Mouse (Mus musculus): ENCODE results near the gene Haus2.
"Not testable (repeated sequence)": the region's sequence is repeated elsewhere in the genome, so short reads cannot be mapped to it uniquely, and the experiment has no call there.

Gene Haus2

DNA sequence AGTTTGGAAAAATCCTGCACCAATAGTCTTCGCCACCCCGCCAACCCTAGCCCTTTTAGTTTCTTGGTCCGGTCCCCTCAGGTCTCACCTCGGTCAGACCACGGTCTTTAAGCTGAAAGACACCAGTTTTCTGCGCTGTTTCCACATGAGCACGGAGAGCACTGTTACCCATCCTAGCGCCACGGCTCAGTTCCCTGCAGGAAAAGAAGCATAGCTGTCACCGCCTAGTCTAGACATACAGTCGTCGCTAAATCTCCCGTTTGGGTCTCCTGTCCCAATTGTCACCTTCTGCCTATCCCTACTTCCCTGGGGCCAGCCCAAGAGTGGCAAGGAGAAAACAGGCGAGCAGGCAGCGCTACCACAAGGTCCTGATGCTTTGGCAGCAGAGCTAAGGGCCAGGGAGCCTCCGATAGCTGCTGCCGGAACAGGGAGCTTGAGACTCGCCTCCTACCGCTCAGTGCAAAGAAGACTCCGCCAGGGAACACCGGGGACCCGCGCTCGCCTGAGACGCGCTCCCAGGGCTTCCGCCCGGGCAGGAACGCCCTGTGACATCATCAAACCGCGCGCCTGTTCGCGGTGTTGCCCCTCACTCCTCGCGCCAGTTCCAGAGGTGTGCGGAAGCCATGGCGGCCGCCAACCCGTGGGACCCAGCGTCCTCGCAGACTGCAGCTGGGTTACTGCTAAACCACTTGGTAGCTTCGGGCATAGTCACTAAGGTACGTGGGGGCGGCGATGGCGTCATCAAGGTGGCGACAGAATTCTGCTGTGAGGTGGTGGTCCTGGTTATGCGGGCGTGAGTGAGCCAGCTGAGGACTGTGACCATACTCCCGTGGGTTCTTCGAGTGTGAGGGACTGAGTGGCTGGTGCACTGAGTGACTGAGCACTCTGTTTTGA lies at the start of gene Haus2, which contains the start of gene Lrrc57:
TSS of gene Haus2 (plus strand) at position 554 of the 894 bp plus-strand sequence.
TSS of gene Lrrc57 (minus strand) at position 691 of the 894 bp plus-strand sequence.
- DNase-seq (ENCODE audit: low read depth, low spot score), result peak; percentile 94

GRCm38 (mm10) chr2:120561524-120561923 lies 47.7 kb upstream of the Haus2 start:
- peak; percentile 45 for DNase-seq (ENCODE audit: low read depth, low spot score)

GRCm38 (mm10) chr2:120562859-120563234 lies 46.3 kb upstream of the Haus2 start:
- DNase-seq (ENCODE audit: low read depth, low spot score), result no peak

DNA sequence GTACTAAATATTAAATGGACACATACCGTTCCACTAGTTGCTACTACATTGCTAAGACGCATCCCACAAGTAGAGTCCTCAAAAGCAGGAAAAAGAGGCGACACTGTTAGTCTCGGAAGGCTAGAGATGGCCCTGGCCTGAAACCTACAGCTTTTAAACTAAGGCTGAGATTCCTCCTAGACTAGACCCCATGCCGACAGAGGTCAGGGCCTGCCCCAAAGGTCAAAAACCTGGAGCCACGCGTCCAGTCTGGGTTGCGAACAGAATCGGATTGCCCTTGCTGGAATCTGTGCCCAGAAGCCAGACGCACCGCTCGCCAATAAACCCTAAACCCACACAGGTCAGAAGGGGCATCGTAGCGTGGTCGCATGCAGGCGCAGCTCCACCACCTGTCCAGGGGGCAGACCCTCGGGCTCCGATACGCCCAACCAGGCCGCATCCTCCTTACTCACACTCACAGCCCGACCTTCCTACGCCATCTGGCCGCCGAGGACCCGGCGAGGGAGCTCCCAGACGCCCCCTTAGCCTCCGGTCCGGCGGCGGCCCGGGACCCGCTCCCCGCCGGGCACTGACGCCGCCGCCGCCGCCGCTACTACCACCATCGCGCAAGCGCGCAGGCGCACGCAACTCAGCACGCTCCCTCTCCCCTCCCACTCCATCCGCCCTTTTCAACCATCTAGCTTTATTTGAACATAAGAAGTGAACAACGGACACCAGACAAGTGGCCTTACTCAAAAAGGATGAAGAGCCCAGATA lies 45.8 kb upstream of the Haus2 start, which contains the start of gene Zfp106:
TSS of gene Zfp106 (minus strand) at position 609 of the 756 bp plus-strand sequence.
- peak; percentile 91 for DNase-seq (ENCODE audit: low read depth, low spot score)

- not testable (repeated sequence) for DNase-seq (ENCODE audit: low read depth, low spot score)
These were observed 44.5 kb upstream of the Haus2 start for GRCm38 (mm10) chr2:120564548-120565188.

DNA sequence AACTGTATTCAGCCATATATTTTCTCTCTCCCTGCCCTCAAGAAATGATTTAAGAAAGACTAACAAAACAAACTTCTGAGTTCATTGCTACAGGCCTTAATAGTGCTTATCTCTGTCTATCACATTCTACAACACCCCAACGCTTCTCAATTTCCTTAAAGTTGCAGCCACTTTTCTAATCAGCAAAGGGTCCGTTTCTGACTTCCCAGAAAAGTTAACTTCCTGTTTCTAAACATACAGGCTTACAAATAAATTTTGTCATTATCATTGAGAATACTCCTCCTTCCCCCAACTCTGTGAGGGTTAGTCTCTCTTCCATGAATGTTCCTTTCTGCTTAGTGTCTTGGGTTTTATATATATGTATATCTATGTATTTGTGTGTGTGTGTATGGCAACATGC lies 43.8 kb upstream of the Haus2 start:
- no peak for DNase-seq (ENCODE audit: low read depth, low spot score)

DNA sequence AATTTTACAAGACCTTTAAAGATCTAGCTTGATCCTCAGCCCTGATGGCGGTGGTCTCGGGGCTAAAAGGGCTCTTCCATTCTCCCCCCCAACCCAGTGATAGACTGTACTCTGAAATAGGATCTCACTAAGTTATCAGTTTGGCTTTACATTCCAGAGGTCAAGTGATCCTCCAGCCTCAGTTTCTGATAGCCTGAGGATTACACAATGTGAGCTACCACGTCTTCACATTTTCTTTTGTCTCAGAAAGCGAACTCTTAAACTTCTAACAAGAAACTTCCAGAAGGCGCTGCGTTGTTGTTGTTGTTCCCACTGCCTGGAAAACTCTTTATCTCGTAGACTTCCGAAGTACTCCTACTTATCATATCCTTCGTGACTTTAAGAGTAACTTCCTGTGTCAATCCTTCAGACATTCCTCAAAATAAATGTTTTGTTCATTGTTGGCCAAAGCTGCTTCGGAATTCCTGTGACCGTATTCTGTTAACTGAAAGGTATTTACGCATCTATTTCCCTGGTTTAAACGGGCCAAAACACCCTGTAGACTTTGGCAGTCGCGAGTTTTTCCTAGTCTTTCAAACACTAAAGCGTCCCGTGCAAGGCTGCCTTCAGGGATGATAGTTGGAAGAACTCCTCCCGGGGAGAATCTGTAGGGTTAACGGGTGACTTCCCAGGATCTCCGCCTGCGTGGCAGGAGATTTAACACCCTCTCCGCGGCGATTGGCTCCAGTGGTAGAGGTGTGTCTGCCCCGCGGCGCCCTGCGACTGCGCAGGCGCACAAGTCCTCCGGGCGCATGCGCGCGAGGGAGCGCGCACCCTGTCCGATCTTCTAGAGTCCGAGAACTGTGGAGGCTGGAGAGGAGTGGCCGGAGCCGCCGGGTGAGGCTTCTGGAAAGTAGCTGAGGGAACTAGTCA lies 42.0 kb upstream of the Haus2 start, which contains the start of gene Snap23:
TSS of gene Snap23 (plus strand) at position 786 of the 912 bp plus-strand sequence.
- peak; percentile 93 for DNase-seq (ENCODE audit: low read depth, low spot score)

DNA sequence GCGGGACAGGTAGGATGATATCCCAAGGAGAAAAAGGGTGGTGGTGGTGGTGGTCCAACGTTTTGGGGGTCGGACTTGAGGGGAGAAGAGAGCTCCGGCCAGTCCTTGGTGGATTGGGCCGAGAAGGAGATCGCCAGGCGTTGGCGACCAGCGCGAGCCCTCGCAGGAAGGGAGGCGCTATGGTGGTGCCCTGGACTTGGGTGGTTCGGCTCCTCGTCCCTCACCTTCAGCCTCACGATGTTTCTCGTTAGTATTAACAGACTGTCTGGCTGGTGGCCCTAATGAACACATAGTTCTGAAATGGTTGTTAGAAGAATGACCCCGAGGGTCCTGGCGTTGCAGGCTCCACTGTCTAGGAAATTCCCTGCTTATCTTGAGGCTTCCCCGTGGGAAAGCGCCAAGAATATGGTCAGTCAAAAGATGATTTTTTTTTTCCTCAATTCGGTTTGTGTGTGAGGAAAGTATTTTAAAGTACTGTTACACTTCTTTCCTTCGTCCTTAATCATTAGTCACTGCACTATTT lies 41.3 kb upstream of the Haus2 start:
- no peak for DNase-seq (ENCODE audit: low read depth, low spot score)

GRCm38 (mm10) chr2:120571081-120571480 lies 38.1 kb upstream of the Haus2 start:
- no peak for DNase-seq (ENCODE audit: low read depth, low spot score)

DNA sequence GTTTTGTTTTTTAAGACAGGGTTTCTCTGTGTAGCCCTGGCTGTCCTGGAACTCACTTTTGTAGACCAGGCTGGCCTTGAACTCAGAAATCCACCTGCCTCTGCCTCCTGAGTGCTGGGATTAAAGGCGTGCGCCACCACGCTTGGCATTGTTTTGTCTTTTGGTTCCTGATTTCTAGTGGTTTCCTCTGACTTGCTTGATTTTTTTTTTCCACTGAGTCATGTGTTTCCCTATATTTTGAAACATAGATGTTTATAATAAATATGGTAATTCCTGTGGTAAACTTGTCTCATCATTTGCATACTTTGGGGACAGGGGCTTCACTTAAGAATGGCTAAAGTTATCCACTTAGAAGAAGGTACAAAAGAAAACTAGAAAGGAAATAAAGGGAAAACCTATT lies 37.0 kb upstream of the Haus2 start:
- not testable (repeated sequence) for DNase-seq (ENCODE audit: low read depth, low spot score)

DNA sequence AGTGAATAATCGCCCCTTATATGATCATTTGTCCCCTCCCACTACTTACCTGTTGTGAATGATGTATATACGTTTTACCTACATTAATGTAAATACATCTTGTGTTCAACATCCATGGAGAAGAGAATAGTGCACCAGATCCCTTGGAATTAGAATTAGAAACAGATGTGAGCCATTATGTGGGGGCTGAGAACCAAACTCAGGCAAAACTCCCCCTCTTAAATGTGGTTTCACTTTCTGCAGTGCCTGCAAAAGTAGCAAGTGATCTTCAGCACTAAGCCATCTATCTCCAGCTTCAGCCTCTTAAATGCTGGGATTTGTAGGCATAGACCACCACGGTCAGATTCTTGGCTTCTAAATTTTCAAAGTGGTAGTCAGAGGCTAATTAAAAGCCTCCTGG lies 34.1 kb upstream of the Haus2 start:
- no peak for DNase-seq (ENCODE audit: low read depth, low spot score)

GRCm38 (mm10) chr2:120575978-120576377 lies 33.2 kb upstream of the Haus2 start:
- no peak for DNase-seq (ENCODE audit: low read depth, low spot score)

GRCm38 (mm10) chr2:120577799-120578198 lies 31.4 kb upstream of the Haus2 start:
- DNase-seq (ENCODE audit: low read depth, low spot score), result no peak

DNA sequence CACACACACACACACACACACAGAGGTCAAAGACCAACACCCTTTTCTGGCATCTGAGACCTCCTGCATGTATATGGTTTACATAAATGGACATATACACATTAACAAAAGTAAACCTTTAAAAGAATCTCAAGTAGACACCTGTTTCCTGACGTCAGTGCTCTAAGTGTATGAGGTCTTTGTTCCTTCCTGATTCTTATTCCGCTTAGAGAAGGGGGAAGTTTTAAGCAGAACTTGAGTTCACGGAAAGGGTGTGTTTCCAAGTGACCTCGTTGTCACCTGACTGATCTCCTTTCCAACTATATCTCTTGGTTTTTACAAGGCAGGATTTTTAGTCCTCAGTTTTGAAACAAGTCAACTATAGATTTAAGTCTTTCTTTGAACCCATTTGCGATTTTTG lies 30.9 kb upstream of the Haus2 start:
- peak; percentile 29 for DNase-seq (ENCODE audit: low read depth, low spot score)

DNA sequence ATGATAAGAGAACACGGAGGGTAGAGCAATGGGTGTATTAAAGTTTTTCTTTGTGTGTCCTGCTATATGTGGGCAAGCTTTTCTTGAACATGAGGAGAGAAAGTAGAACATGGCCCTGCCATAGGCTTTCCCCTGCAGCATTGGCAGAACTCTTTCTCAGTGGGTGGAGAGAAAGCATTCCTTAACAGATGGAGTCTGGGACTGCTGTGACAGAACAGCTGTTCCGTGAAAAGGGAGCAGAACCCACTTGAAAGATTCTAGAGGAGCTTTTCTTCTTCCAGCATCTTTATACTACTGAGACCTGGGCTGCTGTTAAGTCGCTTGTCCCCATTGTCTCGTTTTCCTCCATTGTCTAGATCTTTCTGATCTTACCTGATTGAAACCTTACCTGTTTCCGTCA lies 19.4 kb upstream of the Haus2 start:
- DNase-seq (ENCODE audit: low read depth, low spot score), result no peak

- DNase-seq (ENCODE audit: low read depth, low spot score), result no peak
These were observed 17.0 kb upstream of the Haus2 start for GRCm38 (mm10) chr2:120592227-120592626.

DNA sequence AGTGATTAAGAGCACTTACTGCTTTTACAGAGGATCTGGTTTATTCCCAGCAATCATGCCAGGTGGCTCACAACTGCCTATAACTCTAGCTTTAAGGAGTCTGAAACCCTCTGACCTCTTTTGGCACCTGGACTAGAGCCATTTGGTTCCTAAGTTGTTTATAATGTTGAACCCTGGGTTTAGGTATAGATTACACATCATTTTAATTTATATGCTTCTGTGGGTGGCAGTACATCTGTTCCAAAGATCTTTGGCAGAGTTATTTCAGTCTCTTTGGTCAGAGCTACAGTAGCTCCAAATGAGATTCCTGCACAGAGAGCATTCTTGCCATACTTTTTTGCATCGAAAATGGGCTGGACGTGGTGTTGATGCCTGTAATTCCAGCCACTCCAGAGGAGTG lies 11.4 kb upstream of the Haus2 start:
- DNase-seq (ENCODE audit: low read depth, low spot score), result no peak

DNA sequence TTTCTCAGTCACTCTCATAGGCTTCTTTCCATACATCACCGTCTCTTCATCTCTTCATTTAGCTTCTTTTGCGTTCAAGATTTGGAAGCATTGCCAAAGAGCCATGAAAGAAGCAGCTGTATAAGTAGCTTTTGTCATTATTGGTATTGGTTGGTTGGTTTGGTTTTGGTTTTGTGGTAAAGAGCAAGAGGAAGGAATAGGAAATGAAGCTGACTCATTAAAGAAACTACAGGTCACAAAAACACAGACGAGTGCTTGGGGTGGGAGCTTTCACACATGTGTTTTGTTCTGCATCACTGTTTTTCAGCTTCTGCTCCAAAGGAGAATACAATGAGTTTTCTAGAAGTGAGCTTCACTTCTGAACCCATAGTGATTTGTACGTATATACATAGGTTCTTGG lies 9.7 kb upstream of the Haus2 start:
- DNase-seq (ENCODE audit: low read depth, low spot score), result peak; percentile 19

DNA sequence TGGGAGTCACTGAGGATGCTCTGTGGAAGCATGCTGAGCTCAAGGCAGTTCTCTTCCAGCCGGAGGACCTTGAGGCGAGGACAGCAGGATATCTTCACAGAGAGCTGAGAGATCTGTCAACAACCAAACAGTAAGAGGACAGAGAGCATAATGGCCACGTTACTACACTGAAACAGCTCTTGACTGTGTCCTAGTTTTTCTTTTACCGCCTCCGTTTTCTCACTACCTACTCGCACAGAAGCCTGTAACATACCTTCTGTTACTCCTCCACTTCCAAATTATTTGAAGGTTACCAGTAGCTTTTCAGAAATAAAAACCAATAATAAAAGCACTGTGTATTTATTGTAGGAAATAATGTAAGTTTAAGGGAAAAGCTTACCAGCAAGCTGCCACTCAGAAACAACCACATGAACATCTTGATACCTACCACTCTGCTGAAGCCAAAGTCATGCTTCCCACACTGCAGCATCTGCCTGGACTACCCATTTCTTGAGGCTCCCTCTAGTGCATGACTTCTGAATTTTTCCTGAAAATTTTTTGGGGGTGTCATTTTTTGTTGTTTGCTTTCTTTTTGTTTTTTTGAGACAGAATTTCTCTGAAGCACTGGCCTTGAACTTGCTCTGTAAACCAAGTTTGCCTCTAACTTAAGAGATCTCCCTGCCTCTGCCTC lies 3.0 kb upstream of the Haus2 start:
- DNase-seq (ENCODE audit: low read depth, low spot score), result peak; percentile 29
